12 mouse cellular contexts compared by ENCODE assay signal in genomic region chr9:56766629-56767357, GRCm38 (mm10). TPM values are rescaled to one million over a fixed set of nuclear protein-coding genes. Genes with fewer than 3 reads are reported as not detected.
DNase-seq lines count a peak whose midpoint lies in the region; ATAC-seq and TF ChIP-seq lines count a peak whose summit lies in the region.
"Had no signal": no experiment of that assay in that cellular context is flagged by ENCODE, and none has a peak within 500 bp of the region (broad histone marks: within the 10 kb centered on the region; RNA-seq: fewer than 3 reads in every experiment).

No protein-coding gene starts in this region.

- TF ChIP-seq CTCF in kidney, adult 2 months (conservative IDR thresholded peaks at IDR 0.05; ENCODE audit: insufficient read depth, insufficient read length, low read depth, low read length) = no peak

- H3K27me3 ChIP-seq in kidney, adult 2 months (replicated peaks; ENCODE audit: control insufficient read depth, insufficient read depth, low read length) = no peaks in the 10 kb centered on the region
- H3K27me3 ChIP-seq in kidney, embryonic 15.5 days = no peaks in the 10 kb centered on the region
- H3K27me3 ChIP-seq: embryonic facial prominence, embryonic 12.5 days had no signal

- H3K9ac ChIP-seq in kidney, embryonic 15.5 days = no peak overlapping the region
- H3K9ac ChIP-seq: embryonic facial prominence, embryonic 12.5 days; heart, embryonic 12.5 days; hindbrain, embryonic 15.5 days; liver, postnatal 0 days had no signal

- H3K36me3 ChIP-seq in kidney, adult 2 months (ENCODE audit: control insufficient read depth, insufficient read depth, low read length) = no peaks in the 10 kb centered on the region
- no peaks in the 10 kb centered on the region for H3K36me3 ChIP-seq in kidney, embryonic 15.5 days
- H3K36me3 ChIP-seq: embryonic facial prominence, embryonic 12.5 days; heart, embryonic 12.5 days; hindbrain, embryonic 15.5 days had no signal

- TF ChIP-seq POLR2A in kidney, adult 2 months (IDR thresholded peaks at IDR 0.05; ENCODE audit: low read depth, low read length) = no peak

- peak; percentile 23 for DNase-seq in kidney, adult 2 months
- DNase-seq in cerebellum, adult 9-10 months = peak; percentile 46
- DNase-seq in lung, adult 18-20 months = peak; percentile 85 to 91
- peak; percentile 52 for DNase-seq in skeletal muscle tissue, adult 2 months (ENCODE audit: low read depth, low spot score)
- DNase-seq in testis, postnatal 10 days (ENCODE audit: low spot score) = no peak
- DNase-seq in spleen, postnatal 36 days (ENCODE audit: low spot score in 2 of 2) = no peak
- DNase-seq in adrenal gland, postnatal 25 days = no peak
- DNase-seq: liver, postnatal 0 days had no signal

- H3K27ac ChIP-seq in kidney, adult 2 months (ENCODE audit: insufficient read depth, low read depth, low read length) = no peak overlapping the region
- H3K27ac ChIP-seq in kidney, embryonic 15.5 days = no peak overlapping the region
- H3K27ac ChIP-seq: embryonic facial prominence, embryonic 12.5 days; hindbrain, embryonic 15.5 days had no signal

- 50% methylated on average over 11 of the region's 11 CpGs for WGBS in kidney, adult 2 months
- WGBS in kidney, embryonic 15.5 days = 46% methylated on average over 11 of the region's 11 CpGs

- ATAC-seq in kidney, embryonic 15.5 days (replicated peaks; ENCODE audit: low FRiP score) = no peak
- ATAC-seq: liver, postnatal 0 days had no signal

- no peak overlapping the region for H3K4me2 ChIP-seq in kidney, embryonic 15.5 days
- H3K4me2 ChIP-seq: embryonic facial prominence, embryonic 12.5 days; heart, embryonic 12.5 days; hindbrain, embryonic 15.5 days had no signal

- no peaks in the 10 kb centered on the region for H3K9me3 ChIP-seq in kidney, embryonic 15.5 days (replicated peaks)
- H3K9me3 ChIP-seq: embryonic facial prominence, embryonic 12.5 days; heart, embryonic 12.5 days; hindbrain, embryonic 15.5 days had no signal

- H3K4me3 ChIP-seq in kidney, adult 2 months (ENCODE audit: insufficient read depth, low read depth, low read length) = no peak overlapping the region
- no peak overlapping the region for H3K4me3 ChIP-seq in kidney, embryonic 15.5 days (replicated peaks)
- H3K4me3 ChIP-seq: embryonic facial prominence, embryonic 12.5 days; heart, embryonic 12.5 days; hindbrain, embryonic 15.5 days had no signal

- H3K4me1 ChIP-seq in kidney, adult 2 months (ENCODE audit: control insufficient read depth, insufficient read depth, low read length) = no peaks in the 10 kb centered on the region
- peaks cover 8% of the 10 kb centered on the region; the same call in 1 of the 2 replicates for H3K4me1 ChIP-seq in kidney, embryonic 15.5 days
- H3K4me1 ChIP-seq: embryonic facial prominence, embryonic 12.5 days had no signal

RNA-seq across cellular contexts. Expression of gene Lingo1, which starts 29.5 kb away (rescaled TPM):
- 0.72 and 1.2 TPM in 2 replicates for polyA plus RNA-seq in kidney, adult 2 months (2012; rRNA removed)
- 3.2 and 4.5 TPM in 2 replicates for polyA plus RNA-seq in kidney, embryonic 15.5 days (2015; fragmentation: Nextera tagmentation; extraction: Ambion mirVana)
- 0.86 and 1.1 TPM in 2 replicates for total RNA-seq in adrenal gland, postnatal 25 days (2021)

Comparison
In these comparisons a context has a peak if more than half of its experiments do, and no peak if none do; other contexts are left out.
1. DNase-seq: peak in kidney, adult 2 months (single experiment), cerebellum, adult 9-10 months (single experiment), lung, adult 18-20 months (2 of 2) and skeletal muscle tissue, adult 2 months (single experiment); none in testis, postnatal 10 days (single experiment), spleen, postnatal 36 days (0 of 2) and adrenal gland, postnatal 25 days (single experiment).